Mouse (Mus musculus) embryo, embryonic 11.5 days (tissue): ENCODE results near the gene Vopp1.
"Not testable (repeated sequence)": the region's sequence is repeated elsewhere in the genome, so short reads cannot be mapped to it uniquely, and the experiment has no call there.

Experiments used
- DNase-seq: peaks from one replicate; pipeline ENCODE4 v3.0.0-alpha.2; 2012; ENCODE audit warnings: low read depth, low spot score

Gene Vopp1

GRCm38 (mm10) chr6:57824422-57825258 is at the start of gene Vopp1:
Gene Vopp1 (minus strand): TSS chr6:57825159.
- DNase-seq: peak; percentile 70

GRCm38 (mm10) chr6:57859043-57860042 is 34.4 kb upstream of the Vopp1 start:
- DNase-seq: peak; percentile 22

- not testable (repeated sequence) for DNase-seq
Measured at GRCm38 (mm10) chr6:57851177-57851576, 26.2 kb upstream of the Vopp1 start.

- DNase-seq: no peak
Measured at GRCm38 (mm10) chr6:57850286-57850685, 25.3 kb upstream of the Vopp1 start, which contains the start of gene Vmn1r21. Gene Vmn1r21 (minus strand): TSS chr6:57850343.

- DNase-seq: no peak
Measured at GRCm38 (mm10) chr6:57839693-57840408, 14.9 kb upstream of the Vopp1 start.

- DNase-seq: no peak
Measured at GRCm38 (mm10) chr6:57825259-57825715, 328 bp upstream of the Vopp1 start.

- DNase-seq: no peak
Measured at GRCm38 (mm10) chr6:57823461-57823860, 1.5 kb downstream of the Vopp1 start.

GRCm38 (mm10) chr6:57822648-57823410 is 2.1 kb downstream of the Vopp1 start:
- DNase-seq: peak; percentile 48

- no peak for DNase-seq
Measured at GRCm38 (mm10) chr6:57814436-57814940, 10.5 kb downstream of the Vopp1 start.

- DNase-seq: no peak
Measured at GRCm38 (mm10) chr6:57811748-57812730, 12.9 kb downstream of the Vopp1 start.

GRCm38 (mm10) chr6:57805218-57806069 is 19.5 kb downstream of the Vopp1 start:
- no peak for DNase-seq

GRCm38 (mm10) chr6:57803130-57803529 is 21.8 kb downstream of the Vopp1 start:
- no peak for DNase-seq

- no peak for DNase-seq
Measured at GRCm38 (mm10) chr6:57798986-57799385, 26.0 kb downstream of the Vopp1 start.

- DNase-seq: no peak
Measured at GRCm38 (mm10) chr6:57796853-57797423, 28.0 kb downstream of the Vopp1 start.

- no peak for DNase-seq
Measured at GRCm38 (mm10) chr6:57795835-57796234, 29.1 kb downstream of the Vopp1 start.

- not testable (repeated sequence) for DNase-seq
Measured at GRCm38 (mm10) chr6:57792821-57793220, 32.1 kb downstream of the Vopp1 start.

GRCm38 (mm10) chr6:57790542-57790941 is 34.4 kb downstream of the Vopp1 start:
- no peak for DNase-seq

GRCm38 (mm10) chr6:57787376-57787775 is 37.6 kb downstream of the Vopp1 start:
- DNase-seq: no peak
